Mouse (Mus musculus): ENCODE measurements around the gene Unc119. TPM values are rescaled to one million over a fixed set of nuclear protein-coding genes. Genes with fewer than 3 reads are reported as not detected.
A peak's percentile ranks its signal among the peaks of the same experiment; 100 is the strongest.

Gene Unc119
- total RNA-seq, 1 experiment from 2014 or later, result 45.5 TPM

- no peak for DNase-seq
These were observed 1.1 kb downstream of the Unc119 start for GRCm38 (mm10) chr11:78344328-78344889.

- peak; percentile 39 for DNase-seq
These were observed 1.8 kb downstream of the Unc119 start for GRCm38 (mm10) chr11:78344890-78345715.

DNA sequence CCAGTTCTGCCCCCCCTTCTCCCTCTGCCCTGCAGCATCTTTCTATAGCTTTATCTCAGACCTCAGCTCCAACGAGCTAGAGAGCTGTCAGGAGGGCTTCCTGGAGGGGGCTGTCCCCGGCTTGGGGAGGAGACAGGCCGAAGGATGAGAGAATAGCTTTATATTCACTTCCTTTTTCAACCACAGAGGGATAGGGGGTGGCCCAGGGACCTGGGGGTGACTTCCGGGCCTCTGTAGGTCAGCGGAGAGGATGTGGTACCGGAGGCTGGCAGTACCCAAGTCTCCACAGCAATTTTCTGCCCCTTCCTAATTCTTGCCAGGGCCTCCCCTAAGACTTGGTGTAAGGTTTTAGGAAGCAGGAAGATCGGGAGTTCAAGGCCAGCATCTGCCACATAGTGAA lies 2.5 kb downstream of the Unc119 start:
- DNase-seq, result no peak

- DNase-seq, result no peak
These were observed 3.2 kb downstream of the Unc119 start for GRCm38 (mm10) chr11:78346326-78347069.

DNA sequence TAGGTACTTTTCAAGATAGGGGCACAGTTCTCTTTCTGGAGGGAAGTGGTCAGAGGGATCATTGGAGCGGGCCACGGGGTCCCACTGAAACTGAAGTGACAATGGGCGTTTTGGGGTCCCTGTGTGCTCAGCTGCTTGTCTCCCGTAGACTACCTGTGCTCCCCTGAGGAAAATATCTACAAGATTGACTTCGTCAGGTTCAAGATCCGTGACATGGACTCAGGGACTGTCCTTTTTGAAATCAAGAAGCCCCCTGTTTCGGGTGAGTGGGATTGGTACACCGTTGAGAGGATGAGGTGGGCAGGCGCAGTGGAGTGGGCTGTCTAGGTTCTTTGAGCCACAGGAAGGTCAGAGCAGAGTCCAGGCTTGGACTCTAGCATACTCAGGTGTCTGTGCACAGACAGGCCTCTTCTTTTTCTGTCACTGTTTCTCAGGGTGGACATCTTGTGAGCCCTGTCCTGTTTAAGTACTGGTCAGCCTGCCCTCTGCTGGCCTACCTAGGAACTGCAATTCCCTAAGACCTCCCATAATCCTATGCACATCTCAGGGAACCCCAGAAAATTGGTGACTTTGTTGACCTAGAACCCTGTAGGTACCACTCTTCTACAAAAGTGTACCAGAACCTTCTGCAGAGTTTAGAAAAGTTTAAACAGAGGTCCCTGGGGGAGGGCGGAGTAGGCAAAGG lies 3.9 kb downstream of the Unc119 start:
- DNase-seq, result peak; percentile 70

- DNase-seq, result no peak
These were observed 4.6 kb downstream of the Unc119 start for GRCm38 (mm10) chr11:78347908-78348307.

GRCm38 (mm10) chr11:78348474-78348873 lies 5.2 kb downstream of the Unc119 start:
- DNase-seq, result no peak

GRCm38 (mm10) chr11:78349441-78350358 lies 6.4 kb downstream of the Unc119 start:
- DNase-seq, result no peak

GRCm38 (mm10) chr11:78353081-78353480 lies 9.8 kb downstream of the Unc119 start:
- DNase-seq, result no peak

DNA sequence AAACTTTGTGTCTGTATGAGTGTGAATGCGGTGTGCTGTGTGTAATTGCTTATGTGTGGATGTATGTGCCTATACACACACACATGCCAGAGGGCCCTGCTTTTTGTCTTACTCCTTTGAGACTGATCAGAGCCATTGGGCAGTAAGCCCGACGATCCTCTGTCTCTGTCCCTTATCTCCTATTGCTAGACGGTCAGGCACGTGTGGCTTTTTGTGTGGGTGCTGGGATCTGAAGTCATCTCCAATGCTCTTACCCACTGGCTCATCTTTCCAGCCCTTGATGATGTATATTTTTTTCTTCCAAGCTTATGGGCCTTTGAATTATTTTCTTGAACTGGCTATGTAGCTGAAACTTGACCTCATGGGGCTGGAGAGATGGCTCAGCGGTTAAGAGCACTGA lies 11.6 kb downstream of the Unc119 start:
- DNase-seq, result no peak

DNA sequence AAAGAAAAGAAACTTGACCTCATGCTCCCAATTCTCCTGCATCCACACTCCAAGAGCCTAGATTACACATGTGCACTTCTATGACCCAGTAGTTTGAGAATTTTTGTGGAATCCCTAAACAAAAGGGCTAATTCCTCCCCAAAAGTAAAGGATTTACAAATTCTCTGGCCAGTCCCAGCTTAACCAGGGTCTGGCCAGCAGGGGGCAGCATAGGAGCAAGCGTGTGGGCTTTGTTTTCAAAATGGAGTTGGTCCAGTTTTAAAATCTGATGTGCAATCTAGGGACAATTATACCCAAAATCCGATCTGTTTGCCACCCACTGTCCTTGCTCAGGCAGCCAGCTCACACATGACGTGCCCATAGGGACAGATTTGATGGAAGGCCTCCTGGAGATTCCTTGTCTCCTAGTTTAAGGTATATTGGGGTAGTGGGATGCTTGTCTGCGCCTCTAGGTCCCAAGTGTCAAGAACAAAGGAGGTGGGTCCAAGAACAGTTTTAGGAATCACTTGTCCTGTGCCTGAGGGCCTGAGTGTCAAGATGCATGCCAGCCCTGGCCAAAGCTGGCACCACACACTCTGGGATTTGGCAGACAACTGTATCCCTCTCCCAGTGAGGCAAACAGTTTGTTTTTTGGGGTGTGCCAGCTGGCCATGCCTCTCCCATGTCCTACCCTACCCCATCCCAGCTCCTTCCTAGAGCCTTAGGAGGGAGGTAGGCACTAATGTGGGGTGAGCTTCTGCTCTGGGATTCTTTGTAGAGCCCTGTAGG lies 12.4 kb downstream of the Unc119 start:
- peak; percentile 84 for DNase-seq

- peak; percentile 53 for DNase-seq
These were observed 15.2 kb downstream of the Unc119 start for GRCm38 (mm10) chr11:78358330-78359007.

- peak; percentile 79 for DNase-seq
These were observed 17.0 kb downstream of the Unc119 start for GRCm38 (mm10) chr11:78360125-78360788.

GRCm38 (mm10) chr11:78360789-78361131 lies 17.5 kb downstream of the Unc119 start:
- DNase-seq, result no peak

- no peak for DNase-seq
These were observed 20.2 kb downstream of the Unc119 start for GRCm38 (mm10) chr11:78363309-78364007.

GRCm38 (mm10) chr11:78364103-78364502 lies 20.8 kb downstream of the Unc119 start:
- peak; percentile 42 for DNase-seq

GRCm38 (mm10) chr11:78367456-78368225 lies 24.4 kb downstream of the Unc119 start:
- peak; percentile 46 for DNase-seq

- peak; percentile 65 for DNase-seq
These were observed 27.1 kb downstream of the Unc119 start for GRCm38 (mm10) chr11:78370389-78370788.
